Mouse (Mus musculus) adrenal gland (tissue): ENCODE measurements around the gene Gpr84.

Source experiments
- intact Hi-C: fragments of 180-260 bp; cut with DNase I; formaldehyde crosslinking; loops from one replicate; pipeline ENCODE4 v1.15.1; 2025

Gpr84 gene

GRCm38 (mm10) chr15:103336996-103337667 is 26.7 kb upstream of the Gpr84 start:
- intact Hi-C loops = no loop called here

- intact Hi-C loops = no loop called here
Measured at GRCm38 (mm10) chr15:103335488-103336235, 25.2 kb upstream of the Gpr84 start.

DNA sequence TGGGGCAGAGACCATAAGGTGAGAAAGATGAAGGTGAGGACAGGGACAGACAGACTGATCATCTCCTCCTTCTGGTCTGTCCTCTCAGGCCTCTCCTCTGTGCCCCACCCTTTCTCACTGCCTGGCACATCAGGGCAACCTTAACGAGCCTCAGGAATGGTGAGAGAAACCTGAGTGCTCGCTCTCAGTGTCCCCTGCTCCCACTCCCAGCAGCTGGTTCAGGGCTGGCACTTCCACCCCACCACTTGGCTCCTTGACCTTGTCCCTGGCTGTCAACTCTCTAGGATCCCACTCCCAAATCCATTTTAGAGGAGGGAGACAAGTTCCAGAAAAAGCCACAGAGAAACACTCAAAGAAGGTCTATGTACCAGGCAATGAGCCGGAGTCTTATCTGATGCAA is 24.6 kb upstream of the Gpr84 start:
- intact Hi-C loops = no loop called here

DNA sequence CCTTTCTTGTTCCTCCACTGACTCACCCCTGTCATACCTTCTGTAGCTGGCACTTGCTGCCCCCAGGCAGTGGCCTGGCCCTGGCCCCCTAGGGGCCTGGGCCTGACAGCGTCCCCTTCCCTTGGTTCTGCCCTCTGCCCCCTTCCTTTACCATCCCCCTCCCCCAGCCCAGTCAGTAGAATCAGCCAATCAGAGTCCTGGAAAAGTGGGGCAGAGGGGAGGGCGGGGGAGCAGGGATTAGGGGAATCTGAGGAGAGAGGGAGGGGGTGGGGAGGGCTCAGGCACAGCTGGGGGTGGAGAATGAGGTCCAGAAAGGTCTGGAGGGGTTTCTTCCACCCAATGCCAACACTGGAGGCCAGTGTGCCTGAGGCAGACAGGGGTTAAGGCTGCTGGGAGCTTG is 23.8 kb upstream of the Gpr84 start:
- intact Hi-C loops = no loop called here

DNA sequence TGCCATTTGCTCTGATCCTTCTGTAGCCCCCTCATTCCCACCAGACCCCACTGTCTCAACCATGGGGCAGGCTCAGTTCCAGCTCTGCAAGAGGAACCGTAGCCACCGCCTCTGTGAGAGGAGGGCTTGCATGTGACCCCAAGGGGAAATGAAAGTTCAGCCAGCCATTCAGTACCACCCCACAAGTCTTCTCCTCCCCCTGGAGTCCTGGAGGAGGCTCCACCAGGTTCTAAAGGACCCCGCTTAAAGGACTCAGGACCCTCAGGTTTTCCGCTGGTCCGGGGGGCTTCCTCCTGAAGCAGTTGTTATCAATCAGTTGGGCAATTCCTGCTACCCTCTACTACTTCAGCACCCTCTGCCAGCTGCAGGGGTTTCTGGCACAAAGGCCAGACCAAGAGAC is 23.3 kb upstream of the Gpr84 start:
- intact Hi-C loops = no loop called here

GRCm38 (mm10) chr15:103333081-103333615 is 22.7 kb upstream of the Gpr84 start:
- intact Hi-C loops = no loop called here

DNA sequence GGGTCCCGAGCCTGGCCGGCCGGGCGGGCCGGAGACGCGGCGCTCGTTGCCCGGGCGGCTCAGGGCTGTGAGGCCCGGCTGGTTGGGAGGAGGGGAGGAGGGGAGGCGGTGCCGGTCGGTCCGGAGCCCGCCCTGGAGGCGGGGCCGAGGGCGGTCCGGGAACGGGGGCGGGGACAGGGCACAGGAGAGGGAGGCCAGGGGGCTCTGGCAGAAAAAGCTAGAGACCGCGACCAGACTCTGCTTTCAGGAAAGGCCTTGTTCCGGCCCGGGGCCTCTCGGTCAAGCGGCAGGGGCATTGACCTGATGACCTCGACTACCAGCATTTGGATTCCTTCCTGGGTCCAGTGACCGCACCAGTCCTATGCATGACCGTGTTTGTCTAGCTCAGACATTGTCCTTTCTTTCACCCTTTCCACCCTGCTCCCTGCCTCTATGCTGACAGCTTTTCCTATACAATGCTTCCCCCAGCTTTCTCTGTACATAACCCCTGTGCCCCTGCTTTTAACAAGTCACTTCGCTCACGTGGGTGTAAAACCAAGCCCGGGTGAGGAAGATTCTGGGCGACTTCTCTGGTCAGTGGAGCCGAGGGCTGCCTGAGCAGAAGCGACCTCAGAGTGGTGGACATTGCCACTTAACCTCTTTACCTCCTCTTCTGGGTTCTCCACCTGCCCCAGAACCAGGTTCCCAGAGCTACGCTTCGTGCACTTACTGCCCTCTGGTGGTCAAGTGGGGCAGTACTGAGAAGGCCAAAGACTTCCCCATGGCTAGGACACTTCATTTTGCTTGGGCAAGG is 13.2 kb upstream of the Gpr84 start:
- intact Hi-C loops = no loop called here

DNA sequence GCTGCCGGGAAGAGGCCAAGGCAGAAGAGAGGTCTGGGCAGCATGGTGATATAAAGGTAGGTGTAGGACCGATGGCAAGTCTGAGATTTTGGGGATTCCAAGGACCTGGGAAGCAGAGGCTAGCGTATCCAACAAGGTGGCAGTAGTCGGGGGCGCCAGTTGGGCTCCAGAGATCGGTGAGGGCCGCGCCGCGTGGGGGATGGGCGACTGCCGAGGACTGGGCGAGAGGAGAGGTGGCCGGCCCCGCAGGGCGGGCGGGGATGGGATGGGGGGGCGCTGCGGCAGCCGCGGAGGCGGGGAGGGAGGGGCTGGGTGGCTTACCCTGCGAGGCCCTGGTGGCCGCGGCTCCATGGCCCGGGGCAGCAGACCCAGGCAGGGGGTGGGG is 12.7 kb upstream of the Gpr84 start:
- intact Hi-C loops = no loop called here

GRCm38 (mm10) chr15:103322396-103322795 is 12.0 kb upstream of the Gpr84 start:
- intact Hi-C loops = no loop called here

- intact Hi-C loops = no loop called here
Measured at GRCm38 (mm10) chr15:103321076-103321475, 10.7 kb upstream of the Gpr84 start.

DNA sequence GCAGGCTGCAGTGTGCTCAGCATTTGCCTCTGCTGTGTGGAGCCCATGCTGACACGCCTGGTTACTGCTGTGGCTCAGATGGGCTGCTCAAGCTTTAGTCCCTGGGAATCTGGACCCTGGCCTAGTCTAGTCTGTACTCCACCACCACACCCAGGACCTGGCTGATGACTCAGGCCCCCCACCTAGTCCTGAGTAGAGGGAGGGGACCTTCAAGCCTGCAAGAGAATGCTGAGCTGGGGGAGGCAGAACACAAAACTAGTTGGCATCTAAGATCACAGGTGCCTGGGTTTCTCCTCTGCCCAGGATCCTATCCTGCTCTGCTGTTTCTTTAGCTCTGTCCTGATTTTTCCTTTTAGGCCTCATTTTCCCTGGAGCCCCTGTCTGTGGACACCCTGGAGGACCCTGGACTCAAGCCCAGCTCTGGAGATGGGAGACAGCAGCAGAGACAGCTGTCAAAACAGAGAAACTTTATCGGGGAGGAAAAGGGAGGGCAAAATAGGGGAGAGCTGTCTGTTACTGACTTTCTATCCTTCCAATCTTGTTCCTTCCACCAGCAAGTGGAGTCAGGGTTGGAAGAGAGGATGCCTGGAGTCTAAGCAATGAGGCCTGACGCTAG is 7.9 kb upstream of the Gpr84 start:
- intact Hi-C loops = loop anchor here (10.0 kb wide), 1 partner anchor 334 kb away; no protein-coding TSS in a partner anchor

DNA sequence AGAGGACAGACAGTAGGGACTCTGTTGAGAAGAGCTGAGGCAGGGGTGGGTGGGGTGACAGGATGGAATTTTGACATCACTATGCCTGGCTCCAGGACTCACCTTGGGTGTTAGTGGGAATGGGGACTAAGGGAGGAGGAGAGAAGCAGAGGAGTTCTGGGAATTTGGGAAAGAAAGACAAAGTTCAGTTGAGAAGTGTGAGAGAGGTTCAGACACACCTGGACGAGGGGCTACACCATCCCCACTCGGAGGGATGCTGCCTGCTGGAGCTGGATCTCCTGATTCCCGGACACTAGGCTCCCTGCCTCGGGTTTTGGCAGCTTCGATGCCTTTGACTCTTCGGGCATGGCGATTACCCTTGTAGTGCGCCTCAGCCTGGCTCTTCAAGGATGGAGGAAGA is 7.3 kb upstream of the Gpr84 start:
- intact Hi-C loops = loop anchor here (10.0 kb wide), 1 partner anchor 333 kb away; no protein-coding TSS in a partner anchor

- intact Hi-C loops = loop anchor here (10.0 kb wide), 1 partner anchor 332 kb away; no protein-coding TSS in a partner anchor
Measured at GRCm38 (mm10) chr15:103317120-103317519, 6.7 kb upstream of the Gpr84 start.

- intact Hi-C loops = loop anchor here (10.0 kb wide), 1 partner anchor 331 kb away; no protein-coding TSS in a partner anchor
Measured at GRCm38 (mm10) chr15:103315979-103316776, 5.8 kb upstream of the Gpr84 start.

DNA sequence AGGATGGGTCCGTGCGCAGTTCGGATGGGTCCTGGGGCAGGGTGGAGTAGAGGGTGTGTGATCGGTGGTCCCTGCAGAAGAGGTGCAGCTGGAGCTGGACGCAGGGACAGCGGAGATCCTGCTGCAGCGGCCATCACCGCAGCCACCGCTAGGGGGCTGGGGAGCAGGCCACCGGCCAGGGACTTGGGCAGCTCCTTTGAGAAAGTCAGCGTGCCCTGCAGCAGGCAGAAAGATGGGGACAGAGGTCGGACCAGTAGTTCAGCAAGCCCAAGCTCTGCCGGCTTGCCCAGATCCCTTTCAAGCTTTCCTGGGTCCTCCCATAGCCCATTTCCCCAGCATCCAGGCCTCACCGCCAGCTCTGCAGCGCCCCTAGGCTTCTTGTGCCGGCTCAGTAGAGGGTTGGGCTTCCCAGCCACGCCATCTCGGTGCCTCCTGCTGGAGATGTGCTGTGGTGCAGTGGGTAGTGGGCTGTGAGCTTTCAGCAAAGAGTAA is 4.6 kb upstream of the Gpr84 start:
- intact Hi-C loops = loop anchor here (10.0 kb wide), 1 partner anchor 330 kb away; no protein-coding TSS in a partner anchor

GRCm38 (mm10) chr15:103314181-103314580 is 3.8 kb upstream of the Gpr84 start:
- intact Hi-C loops = loop anchor here (10.0 kb wide), 1 partner anchor 329 kb away; no protein-coding TSS in a partner anchor

GRCm38 (mm10) chr15:103313495-103314095 is 3.2 kb upstream of the Gpr84 start:
- intact Hi-C loops = loop anchor here (10.0 kb wide), 1 partner anchor 329 kb away; no protein-coding TSS in a partner anchor

GRCm38 (mm10) chr15:103308876-103309580 is 1.4 kb downstream of the Gpr84 start:
- intact Hi-C loops = loop anchor here (5.0 kb wide), 1 partner anchor 122 kb away; no protein-coding TSS in a partner anchor
